Mouse (Mus musculus): ENCODE measurements around the gene Ppp1r3f. TPM values are rescaled to one million over a fixed set of nuclear protein-coding genes. Genes with fewer than 3 reads are reported as not detected.

Gene Ppp1r3f
- not detected for polyA plus RNA-seq (2015; fragmentation: Illumina TruSeq; extraction: RNeasy Lipid Tissue Mini Kit (QIAGEN cat#74804); ENCODE audit: insufficient read depth, low read depth, low replicate concordance)

GRCm38 (mm10) chrX:7574087-7574884, at the start of gene Ppp1r3f:
Gene Ppp1r3f (minus strand): TSS chrX:7574283.

DNA sequence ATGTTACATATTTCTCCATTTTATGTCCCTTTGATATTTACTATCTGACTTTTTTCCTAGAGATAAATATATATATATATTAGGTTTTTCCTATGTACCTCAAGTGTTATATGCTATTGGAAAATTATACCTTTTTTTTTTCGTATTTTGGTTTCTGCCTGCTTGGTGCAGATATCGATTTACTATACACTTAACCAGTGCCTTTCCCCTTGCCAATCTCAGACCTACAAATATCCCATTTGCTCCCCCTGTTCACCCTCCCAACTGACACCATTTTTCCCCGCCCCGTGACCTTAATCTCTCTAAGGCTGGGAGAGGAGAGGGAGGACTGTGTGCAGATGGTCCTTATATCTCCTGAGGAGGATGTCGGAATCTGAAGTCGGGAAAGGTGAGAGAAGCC, 32.7 kb upstream of the Ppp1r3f start, which contains the start of gene Cacna1f:
Gene Cacna1f (plus strand): TSS at position 301 of the 400 bp plus-strand sequence.

DNA sequence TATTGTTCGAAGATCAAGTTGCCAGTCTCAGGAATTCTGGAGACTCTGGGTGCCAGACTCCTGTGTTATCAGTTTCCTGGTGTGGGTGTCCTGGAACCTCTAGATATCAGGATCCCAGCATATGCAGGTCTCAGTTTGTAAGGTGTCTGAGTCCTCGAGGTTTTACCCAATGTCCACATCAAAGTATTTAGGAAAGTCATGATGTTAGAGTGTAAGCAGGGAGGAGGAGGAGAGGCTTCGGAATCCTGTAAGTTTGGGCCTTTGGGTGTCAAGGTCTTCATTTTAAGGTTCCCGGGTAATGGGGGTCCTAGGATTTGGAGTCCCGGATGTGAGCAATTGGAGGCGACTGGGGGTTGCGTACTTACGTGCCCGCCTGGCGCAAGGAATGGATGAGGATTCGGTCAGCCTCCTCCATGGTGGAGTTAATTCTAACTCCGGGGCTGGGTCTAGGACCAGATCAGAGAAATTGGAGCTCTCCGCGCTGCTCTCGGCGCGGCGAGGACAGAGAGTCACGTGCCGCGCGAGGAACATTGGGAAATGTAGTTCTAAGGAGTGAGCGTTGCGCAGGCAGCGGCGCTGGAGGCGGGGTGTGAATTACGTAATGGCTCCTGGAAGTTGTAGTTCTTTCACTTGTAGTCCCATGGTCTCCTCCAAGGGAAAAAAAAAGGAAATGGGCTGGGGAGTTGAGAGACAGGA, 30.9 kb upstream of the Ppp1r3f start, which contains the start of gene Ccdc22:
Gene Ccdc22 (minus strand): TSS at position 639 of the 696 bp plus-strand sequence.

GRCm38 (mm10) chrX:7573176-7574086, 652 bp downstream of the Ppp1r3f start, which contains the start of gene Foxp3:
Gene Foxp3 (plus strand): TSS chrX:7573644.

Other genes starting within 250 kb of the Ppp1r3f start
- gene Usp27x, start 198.5 kb downstream of the Ppp1r3f start, polyA plus RNA-seq (2015; fragmentation: Illumina TruSeq; extraction: RNeasy Lipid Tissue Mini Kit (QIAGEN cat#74804); ENCODE audit: insufficient read depth, low read depth, low replicate concordance): 0.61 TPM
- gene Foxp3, start 639 bp downstream of the Ppp1r3f start, polyA plus RNA-seq (2015; fragmentation: Illumina TruSeq; extraction: RNeasy Lipid Tissue Mini Kit (QIAGEN cat#74804); ENCODE audit: insufficient read depth, low read depth, low replicate concordance): not detected
- gene Ccdc22, start 31.2 kb upstream of the Ppp1r3f start, polyA plus RNA-seq (2015; fragmentation: Illumina TruSeq; extraction: RNeasy Lipid Tissue Mini Kit (QIAGEN cat#74804); ENCODE audit: insufficient read depth, low read depth, low replicate concordance): 6.4 TPM
- gene Cacna1f, start 32.8 kb upstream of the Ppp1r3f start, polyA plus RNA-seq (2015; fragmentation: Illumina TruSeq; extraction: RNeasy Lipid Tissue Mini Kit (QIAGEN cat#74804); ENCODE audit: insufficient read depth, low read depth, low replicate concordance): not detected
- gene Syp, start 64.2 kb upstream of the Ppp1r3f start, polyA plus RNA-seq (2015; fragmentation: Illumina TruSeq; extraction: RNeasy Lipid Tissue Mini Kit (QIAGEN cat#74804); ENCODE audit: insufficient read depth, low read depth, low replicate concordance): 7.2 TPM
- 4.9 TPM for gene Prickle3, start 83.0 kb upstream of the Ppp1r3f start, polyA plus RNA-seq (2015; fragmentation: Illumina TruSeq; extraction: RNeasy Lipid Tissue Mini Kit (QIAGEN cat#74804); ENCODE audit: insufficient read depth, low read depth, low replicate concordance)
- gene Plp2, start 97.1 kb upstream of the Ppp1r3f start, polyA plus RNA-seq (2015; fragmentation: Illumina TruSeq; extraction: RNeasy Lipid Tissue Mini Kit (QIAGEN cat#74804); ENCODE audit: insufficient read depth, low read depth, low replicate concordance): 31.6 TPM
- 3.1 TPM for gene Magix, start 107.0 kb upstream of the Ppp1r3f start, polyA plus RNA-seq (2015; fragmentation: Illumina TruSeq; extraction: RNeasy Lipid Tissue Mini Kit (QIAGEN cat#74804); ENCODE audit: insufficient read depth, low read depth, low replicate concordance)
- 6.6 TPM for gene Gpkow, start 122.8 kb upstream of the Ppp1r3f start, polyA plus RNA-seq (2015; fragmentation: Illumina TruSeq; extraction: RNeasy Lipid Tissue Mini Kit (QIAGEN cat#74804); ENCODE audit: insufficient read depth, low read depth, low replicate concordance)
- 23.7 TPM for gene Wdr45, start 140.1 kb upstream of the Ppp1r3f start, polyA plus RNA-seq (2015; fragmentation: Illumina TruSeq; extraction: RNeasy Lipid Tissue Mini Kit (QIAGEN cat#74804); ENCODE audit: insufficient read depth, low read depth, low replicate concordance)
- not detected for gene Gm45208, start 148.0 kb upstream of the Ppp1r3f start, polyA plus RNA-seq (2015; fragmentation: Illumina TruSeq; extraction: RNeasy Lipid Tissue Mini Kit (QIAGEN cat#74804); ENCODE audit: insufficient read depth, low read depth, low replicate concordance)
- 8.7 TPM for gene Praf2, start 154.2 kb upstream of the Ppp1r3f start, polyA plus RNA-seq (2015; fragmentation: Illumina TruSeq; extraction: RNeasy Lipid Tissue Mini Kit (QIAGEN cat#74804); ENCODE audit: insufficient read depth, low read depth, low replicate concordance)
- gene Ccdc120, start 176.6 kb upstream of the Ppp1r3f start, polyA plus RNA-seq (2015; fragmentation: Illumina TruSeq; extraction: RNeasy Lipid Tissue Mini Kit (QIAGEN cat#74804); ENCODE audit: insufficient read depth, low read depth, low replicate concordance): 2.0 TPM
- gene Tfe3, start 188.3 kb upstream of the Ppp1r3f start, polyA plus RNA-seq (2015; fragmentation: Illumina TruSeq; extraction: RNeasy Lipid Tissue Mini Kit (QIAGEN cat#74804); ENCODE audit: insufficient read depth, low read depth, low replicate concordance): 7.8 TPM
- 41.2 TPM for gene Gripap1, start 215.5 kb upstream of the Ppp1r3f start, polyA plus RNA-seq (2015; fragmentation: Illumina TruSeq; extraction: RNeasy Lipid Tissue Mini Kit (QIAGEN cat#74804); ENCODE audit: insufficient read depth, low read depth, low replicate concordance)
- gene Kcnd1, start 248.0 kb upstream of the Ppp1r3f start, polyA plus RNA-seq (2015; fragmentation: Illumina TruSeq; extraction: RNeasy Lipid Tissue Mini Kit (QIAGEN cat#74804); ENCODE audit: insufficient read depth, low read depth, low replicate concordance): 1.8 TPM